Mouse (Mus musculus) myocyte (in vitro differentiated cells): ENCODE data around the gene Tmem95.

Experiments
- CEBPB ChIP-seq: IDR thresholded peaks from 2 replicates; pipeline ENCODE4 v1.6.1; 2011; ENCODE audit warnings: mild to moderate bottlenecking, moderate library complexity; ENCODE audit not compliant: poor library complexity, insufficient read depth, severe bottlenecking
- TCF3 ChIP-seq: IDR thresholded peaks from one replicate; pipeline ENCODE4 v1.6.1; 2011; ENCODE audit warnings: low read depth, control low read depth; ENCODE audit not compliant: insufficient read length

- no peak for TF ChIP-seq CEBPB
- no peak for TF ChIP-seq TCF3
Observed at GRCm38 (mm10) chr11:69917379-69917948, 39.6 kb upstream of the Tmem95 start.
